Mouse (Mus musculus) E14TG2a.4 (cell line): ENCODE measurements at regions not wholly inside any gene's neighbourhood (a gene's known extent, or its start where the extent isn't known, plus 50 kb on each side); places are given as distances from the start of the nearest gene placed in this dataset.

Experiments used
- H3K27me3 ChIP-seq: 2 replicates; pipeline ENCODE4 v1.6.1; 2014; ENCODE audit warnings: low read length, control low read depth; ENCODE audit not compliant: insufficient read depth
- H3K36me3 ChIP-seq: 2 replicates; pipeline ENCODE4 v1.6.1; 2014; ENCODE audit warnings: low read length, control low read depth; ENCODE audit not compliant: insufficient read depth
- H3K4me1 ChIP-seq: replicated peaks from 2 replicates; pipeline ENCODE4 v1.6.1; 2014; ENCODE audit warnings: low read depth, low read length, control low read depth
- H3K4me3 ChIP-seq: replicated peaks from 2 replicates; pipeline ENCODE4 v1.5.1; 2014; ENCODE audit warnings: mild to moderate bottlenecking, low read length
- H3K9me3 ChIP-seq: 2 replicates; pipeline ENCODE4 v1.6.1; 2014; ENCODE audit warnings: low read length, control low read depth
- CTCF ChIP-seq: conservative IDR thresholded peaks from 2 replicates; pipeline ENCODE4 v1.5.1; 2014; ENCODE audit warnings: low read length
- NANOG ChIP-seq: IDR thresholded peaks from 2 replicates; pipeline ENCODE4 v1.6.1; 2014; ENCODE audit warnings: borderline replicate concordance, low read length, mixed read lengths
- POU5F1 ChIP-seq: IDR thresholded peaks from 2 replicates; pipeline ENCODE4 v1.6.1; 2014; ENCODE audit warnings: low read length, borderline replicate concordance

DNA sequence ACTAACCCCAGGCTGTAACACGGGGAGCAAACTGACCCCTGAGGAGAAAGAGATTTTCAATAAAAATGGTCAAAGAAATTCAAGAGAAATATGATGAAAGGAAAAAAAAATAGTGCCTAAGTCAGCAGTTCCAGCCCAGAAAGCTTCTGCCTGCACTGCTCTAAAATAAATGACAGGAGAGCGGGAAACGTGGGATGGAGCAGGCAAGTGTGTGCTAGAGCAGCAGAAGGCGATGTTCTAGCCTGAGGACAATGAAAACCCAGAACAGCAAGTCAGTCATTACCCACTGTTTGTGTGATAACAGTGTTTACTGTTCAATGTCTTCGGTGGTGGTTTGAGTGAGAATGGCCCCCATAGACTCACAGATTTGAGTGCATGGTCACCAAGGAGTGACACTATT is 91.4 kb upstream of the Rmdn2 start:
- H3K9me3 ChIP-seq: no peaks in the 10 kb centered on the region
- no peak overlapping the region for H3K4me3 ChIP-seq
- H3K27me3 ChIP-seq: no peaks in the 10 kb centered on the region
- H3K4me1 ChIP-seq: no peaks in the 10 kb centered on the region
- no peak for TF ChIP-seq POU5F1
- TF ChIP-seq CTCF: no peak
- no peak for TF ChIP-seq NANOG
- H3K36me3 ChIP-seq: no peaks in the 10 kb centered on the region

DNA sequence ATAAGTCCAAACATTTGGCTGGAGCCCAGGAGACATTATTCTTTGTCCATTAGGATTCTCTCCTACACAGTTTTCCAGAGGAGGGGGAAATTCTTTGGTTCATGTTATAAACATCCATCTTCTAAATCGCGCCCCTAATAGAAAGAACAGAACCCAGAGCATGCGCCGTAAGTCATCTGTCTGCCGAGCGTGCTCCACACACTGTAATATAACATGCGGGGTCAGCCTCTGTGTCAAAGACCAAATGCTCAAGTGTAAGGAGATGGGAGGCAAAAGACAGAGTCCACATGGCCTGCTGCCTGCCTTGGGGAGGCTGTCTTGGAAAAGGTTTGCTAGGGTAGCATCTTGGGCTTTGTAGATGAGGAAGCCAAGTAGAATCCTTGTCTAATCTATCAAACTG is 90.0 kb upstream of the Rmdn2 start:
- Histone ChIP-seq H3K4me1 (no peaks in the 10 kb centered on the region), H3K9me3 (no peaks in the 10 kb centered on the region)

DNA sequence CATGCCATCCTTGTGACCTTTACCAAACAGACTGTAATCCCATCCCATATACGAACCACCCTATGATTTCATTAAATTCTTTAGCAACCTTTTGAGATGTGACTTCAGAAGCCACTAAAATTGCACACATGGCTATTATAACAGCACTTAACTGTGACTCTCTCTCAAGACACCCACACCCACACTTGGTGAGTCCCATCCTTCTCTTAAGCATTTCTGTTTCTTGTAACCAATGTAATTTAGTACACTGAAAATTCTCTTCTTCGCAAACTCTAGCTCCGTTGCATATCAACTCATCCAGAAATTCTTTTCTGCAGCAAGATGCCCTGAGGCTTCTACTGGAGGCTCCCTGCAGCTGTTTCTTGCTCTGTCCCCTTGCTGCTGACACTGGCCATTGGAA is 88.4 kb upstream of the Rmdn2 start:
- no peaks in the 10 kb centered on the region for H3K4me1 ChIP-seq
- no peaks in the 10 kb centered on the region for H3K27me3 ChIP-seq
- no peak overlapping the region for H3K4me3 ChIP-seq
- H3K36me3 ChIP-seq: no peaks in the 10 kb centered on the region
- TF ChIP-seq POU5F1 (no peak), NANOG (no peak), CTCF (no peak)
- H3K9me3 ChIP-seq: no peaks in the 10 kb centered on the region

More for the DNA sequence above, 90.0 kb upstream of the Rmdn2 start:
- no peaks in the 10 kb centered on the region for H3K27me3 ChIP-seq
- no peaks in the 10 kb centered on the region for H3K36me3 ChIP-seq
- TF ChIP-seq CTCF: no peak
- TF ChIP-seq POU5F1: no peak
- no peak for TF ChIP-seq NANOG
- H3K4me3 ChIP-seq: no peak overlapping the region

DNA sequence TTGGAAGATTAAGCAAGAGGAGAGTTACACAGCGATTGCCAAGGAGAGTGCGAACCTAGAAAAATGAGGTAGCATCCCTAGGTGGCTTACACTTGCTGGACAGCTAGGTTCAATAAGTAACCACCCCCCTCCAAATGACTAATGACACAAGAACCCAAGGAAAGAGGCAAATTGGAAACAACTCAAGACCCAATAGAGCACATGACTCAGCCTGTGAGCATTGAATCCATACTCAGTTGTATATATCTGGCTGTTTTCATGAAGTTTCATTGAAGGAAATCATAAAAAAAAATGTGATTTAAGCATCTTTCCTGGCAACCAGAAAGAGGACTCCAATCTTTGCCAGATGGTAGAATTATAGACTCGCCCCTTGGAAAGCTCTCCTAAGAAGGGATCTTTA is 84.3 kb upstream of the Rmdn2 start:
- H3K4me3 ChIP-seq: no peak overlapping the region

DNA sequence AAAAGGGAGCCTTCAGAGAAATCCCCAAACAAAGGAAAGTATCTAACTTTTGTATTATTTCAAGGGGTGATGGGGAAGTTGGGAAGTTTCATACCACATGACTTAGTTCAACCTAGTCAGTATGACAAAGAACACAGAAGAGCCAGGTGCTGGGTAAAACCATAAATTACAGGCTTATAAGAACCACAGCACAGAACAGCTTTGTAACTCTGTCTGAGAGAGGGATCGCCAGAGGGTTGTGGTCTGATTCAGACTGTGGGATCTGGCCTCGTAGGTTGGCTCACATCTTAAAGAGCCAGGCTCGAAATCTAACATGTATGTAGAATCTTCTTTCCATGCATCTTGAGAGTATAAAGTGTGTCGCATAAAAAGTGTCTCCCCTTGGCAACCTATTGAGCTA is 75.1 kb upstream of the Rmdn2 start:
- H3K27me3 ChIP-seq: no peaks in the 10 kb centered on the region
- peaks cover 9% of the 10 kb centered on the region for H3K9me3 ChIP-seq
- H3K4me1 ChIP-seq: no peaks in the 10 kb centered on the region
- TF ChIP-seq NANOG (no peak), CTCF (no peak), POU5F1 (no peak)
- H3K36me3 ChIP-seq: no peaks in the 10 kb centered on the region
- no peak overlapping the region for H3K4me3 ChIP-seq

More for the DNA sequence above, 84.3 kb upstream of the Rmdn2 start:
- Histone ChIP-seq H3K4me1 (no peaks in the 10 kb centered on the region), H3K9me3 (peaks cover 14% of the 10 kb centered on the region), H3K27me3 (no peaks in the 10 kb centered on the region), H3K36me3 (no peaks in the 10 kb centered on the region)
- TF ChIP-seq POU5F1: no peak
- no peak for TF ChIP-seq CTCF
- no peak for TF ChIP-seq NANOG

DNA sequence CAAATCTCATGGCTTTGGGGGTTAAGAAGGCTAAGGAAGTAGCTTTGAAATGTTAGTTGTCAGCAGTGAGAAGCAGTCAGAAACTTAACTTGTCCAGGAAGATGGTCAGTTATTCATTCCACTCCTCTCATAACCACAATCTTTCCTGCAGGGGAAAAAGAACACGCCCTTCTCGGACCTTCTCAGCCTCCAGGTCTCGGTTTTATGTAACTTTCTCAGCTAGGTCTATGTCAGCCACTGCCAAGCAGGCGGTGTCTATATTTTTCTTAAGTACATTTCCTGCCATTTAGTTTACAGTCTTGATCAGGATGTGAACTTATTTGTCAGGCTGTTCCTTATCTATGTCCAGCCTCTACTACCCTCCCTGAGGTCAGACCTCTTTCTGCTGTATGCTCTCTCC is 72.9 kb upstream of the Rmdn2 start:
- Histone ChIP-seq H3K4me1 (no peaks in the 10 kb centered on the region), H3K4me3 (no peak overlapping the region), H3K9me3 (0 out of 2 replicates have a peak, but pooled peaks cover 4% of the 10 kb centered on the region), H3K27me3 (no peaks in the 10 kb centered on the region), H3K36me3 (no peaks in the 10 kb centered on the region)
- TF ChIP-seq POU5F1: no peak

DNA sequence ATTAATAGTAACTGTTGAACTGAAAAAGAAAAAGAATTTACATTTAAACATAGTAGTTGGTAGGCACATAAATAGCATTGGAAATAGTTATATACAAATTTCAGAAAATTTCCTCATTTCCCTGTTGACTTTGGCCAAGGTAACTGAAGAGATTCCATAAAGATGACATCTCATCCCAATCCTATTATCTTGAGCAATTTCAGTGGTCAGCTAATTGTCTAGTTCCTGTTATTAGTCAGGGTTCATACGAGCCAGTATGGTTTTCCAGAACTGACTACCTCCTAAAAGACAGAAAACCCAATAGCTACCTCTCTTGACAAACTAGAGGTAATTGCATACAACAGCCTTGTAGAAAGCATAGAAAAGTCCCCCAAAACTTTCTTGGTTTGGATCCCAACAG is 71.6 kb upstream of the Rmdn2 start:
- no peaks in the 10 kb centered on the region for H3K27me3 ChIP-seq
- H3K4me1 ChIP-seq: no peaks in the 10 kb centered on the region
- TF ChIP-seq CTCF (no peak), NANOG (no peak), POU5F1 (no peak)
- no peak overlapping the region for H3K4me3 ChIP-seq
- 0 out of 2 replicates have a peak, but pooled peaks cover 4% of the 10 kb centered on the region for H3K9me3 ChIP-seq
- H3K36me3 ChIP-seq: no peaks in the 10 kb centered on the region

DNA sequence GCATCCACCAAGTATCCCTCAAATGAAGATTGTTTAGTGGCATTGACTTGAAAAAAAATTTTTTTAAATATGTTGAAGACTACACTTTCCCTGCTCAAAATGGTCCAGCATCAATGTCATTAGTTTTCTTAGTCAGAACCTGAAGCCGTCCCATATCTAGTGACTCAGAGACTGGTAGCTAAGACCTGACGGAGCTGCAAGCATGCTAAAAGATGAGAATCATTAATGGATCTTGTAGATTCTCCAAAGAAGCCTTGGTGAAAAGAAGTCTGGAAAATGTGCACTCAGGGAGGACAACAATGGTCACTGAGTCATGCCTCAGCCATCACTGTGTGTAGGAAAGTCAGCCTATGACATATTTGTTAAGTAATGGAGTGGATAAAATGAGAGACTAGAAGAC is 71.2 kb upstream of the Rmdn2 start:
- no peak for TF ChIP-seq NANOG
- no peak for TF ChIP-seq CTCF
- no peak for TF ChIP-seq POU5F1
- Histone ChIP-seq H3K27me3 (no peaks in the 10 kb centered on the region), H3K4me3 (no peak overlapping the region), H3K4me1 (no peaks in the 10 kb centered on the region), H3K36me3 (no peaks in the 10 kb centered on the region), H3K9me3 (0 out of 2 replicates have a peak, but pooled peaks cover 4% of the 10 kb centered on the region)

DNA sequence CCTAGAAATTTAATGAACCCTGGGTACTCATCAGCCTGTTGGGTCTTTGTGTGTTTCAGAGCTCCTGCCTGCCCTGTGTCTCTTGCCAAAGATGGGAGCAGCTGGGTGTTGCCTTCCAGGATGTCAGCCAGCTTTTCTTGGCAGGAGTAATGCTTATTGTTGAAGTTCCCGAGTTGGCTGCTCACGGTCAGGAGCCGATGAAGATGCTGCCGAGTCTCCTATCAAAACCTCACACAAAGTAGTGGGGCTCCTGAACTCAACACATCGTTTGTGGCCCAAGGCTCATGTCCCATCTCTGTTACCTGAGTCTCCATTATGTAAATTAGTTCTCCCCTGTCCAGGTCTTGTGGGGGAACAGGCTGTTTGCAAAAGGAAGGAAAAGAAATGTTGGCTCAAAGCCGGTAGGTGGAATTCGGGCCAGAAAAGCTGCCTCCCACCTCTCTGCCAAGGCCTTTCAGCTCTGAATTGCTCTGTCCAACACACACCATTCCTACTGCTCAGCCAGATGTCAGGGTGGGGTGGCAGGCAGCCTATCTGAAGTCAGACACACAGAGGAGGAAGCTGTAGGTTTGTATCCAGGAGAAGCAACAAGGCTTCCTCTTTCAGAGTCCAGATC is 67.6 kb upstream of the Rmdn2 start:
- Histone ChIP-seq H3K27me3 (no peaks in the 10 kb centered on the region), H3K4me3 (no peak overlapping the region), H3K36me3 (no peaks in the 10 kb centered on the region), H3K9me3 (0 out of 2 replicates have a peak, but pooled peaks cover 4% of the 10 kb centered on the region), H3K4me1 (no peaks in the 10 kb centered on the region)
- TF ChIP-seq CTCF: no peak
- no peak for TF ChIP-seq NANOG
- TF ChIP-seq POU5F1: no peak

DNA sequence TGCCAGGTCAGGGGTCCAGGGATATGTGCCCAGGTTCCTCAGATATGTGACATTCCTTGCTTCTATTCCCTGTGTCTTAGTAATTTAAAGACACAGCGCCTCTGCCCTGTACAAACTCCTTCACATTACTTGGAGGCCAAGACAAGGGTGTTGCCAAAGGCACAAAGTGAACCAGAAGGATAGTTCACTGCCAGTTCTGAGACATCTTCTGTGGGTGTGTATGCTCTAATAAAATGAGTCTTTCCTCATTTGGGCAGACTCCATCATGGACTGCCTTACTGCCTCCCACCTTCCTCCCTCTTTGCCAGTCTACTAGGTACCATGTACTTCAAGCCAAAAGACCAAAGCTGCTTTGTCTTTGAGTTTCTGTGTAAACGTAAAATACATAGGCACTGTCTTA is 65.8 kb upstream of the Rmdn2 start:
- 0 out of 2 replicates have a peak, but pooled peaks cover under 1% of the 10 kb centered on the region for H3K9me3 ChIP-seq
- H3K27me3 ChIP-seq: no peaks in the 10 kb centered on the region
- no peaks in the 10 kb centered on the region for H3K36me3 ChIP-seq
- H3K4me3 ChIP-seq: no peak overlapping the region
- TF ChIP-seq POU5F1 (no peak), NANOG (no peak), CTCF (no peak)
- no peaks in the 10 kb centered on the region for H3K4me1 ChIP-seq
